Mouse (Mus musculus) limb, embryonic 11.5 days (tissue): ENCODE measurements at regions not wholly inside any gene's neighbourhood (a gene's known extent, or its start where the extent isn't known, plus 50 kb on each side); places are given as distances from the start of the nearest gene placed in this dataset.
A peak's percentile ranks its signal among the peaks of the same experiment; 100 is the strongest.

Experiments used
- ATAC-seq: fragments of 200-750 bp; cut with Nextera tagmentation; 2 replicates; pipeline ENCODE4 v1.8.0; 2017; ENCODE audit warnings: low read depth; ENCODE audit not compliant: insufficient number of reproducible peaks, low FRiP score, low TSS enrichment
- DNase-seq: peaks from one replicate; pipeline ENCODE4 v3.0.0-alpha.2; 2015; ENCODE audit warnings: low spot score
- H3K27ac ChIP-seq: fragments of 300-500 bp; sonication (generic); replicated peaks from 2 replicates; pipeline ENCODE4 v1.5.1; 2014; ENCODE audit warnings: low read depth, mild to moderate bottlenecking, low read length
- H3K27me3 ChIP-seq: fragments of 300-500 bp; sonication (generic); 2 replicates; pipeline ENCODE4 v1.6.1; 2014; ENCODE audit warnings: mild to moderate bottlenecking, low read length, mixed read lengths; ENCODE audit not compliant: control insufficient read depth, insufficient read depth
- H3K36me3 ChIP-seq: fragments of 300-500 bp; sonication (generic); 2 replicates; pipeline ENCODE4 v1.6.1; 2014; ENCODE audit warnings: mild to moderate bottlenecking, low read length, moderate library complexity, mixed read lengths; ENCODE audit not compliant: control insufficient read depth, insufficient read depth
- H3K4me1 ChIP-seq: fragments of 300-500 bp; sonication (generic); 2 replicates; pipeline ENCODE4 v1.6.1; 2014; ENCODE audit warnings: low read length, mixed read lengths; ENCODE audit not compliant: control insufficient read depth, insufficient read depth
- H3K4me2 ChIP-seq: fragments of 300-500 bp; sonication (generic); 2 replicates; pipeline ENCODE4 v1.6.1; 2014; ENCODE audit warnings: low read depth, mild to moderate bottlenecking, moderate library complexity; ENCODE audit not compliant: severe bottlenecking
- H3K4me3 ChIP-seq: fragments of 300-500 bp; sonication (generic); 2 replicates; pipeline ENCODE4 v1.5.1; 2014; ENCODE audit warnings: low read depth, low read length
- H3K9ac ChIP-seq: fragments of 300-500 bp; sonication (generic); 2 replicates; pipeline ENCODE4 v1.6.1; 2014; ENCODE audit warnings: mild to moderate bottlenecking, low read length
- H3K9me3 ChIP-seq: fragments of 300-500 bp; sonication (generic); 2 replicates; pipeline ENCODE4 v1.6.1; 2016; ENCODE audit warnings: low read length; ENCODE audit not compliant: control insufficient read depth
- WGBS: fragments of 180-500 bp; shearing (Covaris S2); extraction: QIAGEN DNeasy Blood & Tissue Kit; methylation state at CpG from one replicate; pipeline ENCODE4 v1.1.7; 2014; 5-methylcytosine and 5-hydroxymethylcytosine counted together

DNA sequence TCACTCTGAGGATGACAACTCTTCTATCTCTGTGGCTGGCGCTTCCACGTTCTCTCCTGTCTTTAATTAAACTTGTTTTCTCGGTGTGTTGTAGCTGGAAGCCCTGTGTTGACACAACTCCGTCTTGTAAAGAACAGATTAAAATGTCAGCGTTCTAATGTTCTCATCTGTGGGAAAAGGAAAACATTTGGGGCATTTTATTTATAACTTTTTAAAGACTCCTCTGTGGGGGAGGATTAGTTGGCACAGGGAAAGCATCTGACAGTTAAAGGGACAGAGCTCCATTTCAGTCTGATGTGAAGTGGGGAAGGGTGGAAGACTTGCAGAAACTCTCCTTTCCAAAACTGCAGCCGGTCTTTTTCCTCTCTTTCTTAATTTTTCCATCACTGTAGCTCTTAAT, 388.1 kb upstream of the Pmfbp1 start:
- Histone ChIP-seq H3K4me3 (no peak overlapping the region), H3K36me3 (no peaks in the 10 kb centered on the region), H3K27ac (no peak overlapping the region), H3K9ac (no peak overlapping the region), H3K27me3 (no peaks in the 10 kb centered on the region), H3K9me3 (no peaks in the 10 kb centered on the region), H3K4me2 (no peak overlapping the region), H3K4me1 (peaks cover 13% of the 10 kb centered on the region)
- ATAC-seq (no peak), DNase-seq (no peak)
- WGBS, result 34% methylated on average over 6 of the region's 6 CpGs

DNA sequence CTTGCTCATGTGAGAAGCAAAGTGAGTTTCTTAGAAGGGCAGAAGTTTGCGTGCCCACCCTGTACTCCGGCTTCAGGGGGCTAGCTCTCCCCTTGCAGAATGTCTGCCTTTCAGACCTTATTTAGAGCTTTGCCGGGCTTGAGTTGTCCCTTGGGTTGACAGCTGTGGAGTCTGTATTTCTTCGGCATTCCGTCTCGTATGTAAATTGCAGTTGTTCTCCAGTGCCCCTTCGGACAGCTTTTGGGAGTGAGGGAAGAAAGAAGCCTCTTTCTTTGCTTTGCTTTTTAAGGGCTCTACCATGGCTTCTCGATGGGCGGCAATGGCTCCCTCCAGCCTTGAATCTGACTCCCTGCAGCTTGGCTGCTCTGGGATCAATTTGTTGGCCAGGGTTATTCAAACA, 386.9 kb upstream of the Pmfbp1 start:
- no peak overlapping the region for H3K4me3 ChIP-seq
- no peaks in the 10 kb centered on the region for H3K9me3 ChIP-seq
- no peak overlapping the region for H3K4me2 ChIP-seq
- ATAC-seq (no peak), DNase-seq (no peak)
- no peaks in the 10 kb centered on the region for H3K36me3 ChIP-seq
- peaks cover 13% of the 10 kb centered on the region for H3K4me1 ChIP-seq
- H3K27ac ChIP-seq, result no peak overlapping the region
- no peak overlapping the region for H3K9ac ChIP-seq
- WGBS, result 73% methylated on average over 9 of the region's 9 CpGs
- no peaks in the 10 kb centered on the region for H3K27me3 ChIP-seq

DNA sequence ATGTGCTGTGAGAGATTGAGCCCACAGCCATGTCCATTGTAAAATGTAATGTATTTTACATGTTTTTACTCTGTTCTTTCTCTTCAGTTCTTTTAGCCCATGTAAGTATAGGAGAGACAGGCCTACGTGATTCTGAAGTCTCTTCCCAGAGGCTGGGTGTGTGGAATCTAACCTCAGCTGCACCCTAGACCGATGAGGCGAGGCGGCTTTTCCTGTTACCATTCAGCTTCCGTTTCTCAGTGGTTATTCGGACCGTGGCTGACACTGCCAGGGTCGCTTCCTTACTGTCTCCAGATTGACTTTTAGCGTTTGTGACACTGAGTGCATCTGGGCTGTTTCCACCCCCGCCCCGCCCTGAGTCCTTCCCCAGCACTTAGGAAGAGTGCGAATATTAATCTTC, 386.1 kb upstream of the Pmfbp1 start:
- H3K36me3 ChIP-seq, result no peaks in the 10 kb centered on the region
- H3K4me1 ChIP-seq, result peaks cover 13% of the 10 kb centered on the region
- DNase-seq, result no peak
- no peak overlapping the region for H3K4me3 ChIP-seq
- H3K9ac ChIP-seq, result no peak overlapping the region
- no peaks in the 10 kb centered on the region for H3K27me3 ChIP-seq
- 73% methylated on average over 12 of the region's 12 CpGs for WGBS
- no peak overlapping the region for H3K4me2 ChIP-seq
- no peak for ATAC-seq
- H3K27ac ChIP-seq, result no peak overlapping the region
- no peaks in the 10 kb centered on the region for H3K9me3 ChIP-seq

DNA sequence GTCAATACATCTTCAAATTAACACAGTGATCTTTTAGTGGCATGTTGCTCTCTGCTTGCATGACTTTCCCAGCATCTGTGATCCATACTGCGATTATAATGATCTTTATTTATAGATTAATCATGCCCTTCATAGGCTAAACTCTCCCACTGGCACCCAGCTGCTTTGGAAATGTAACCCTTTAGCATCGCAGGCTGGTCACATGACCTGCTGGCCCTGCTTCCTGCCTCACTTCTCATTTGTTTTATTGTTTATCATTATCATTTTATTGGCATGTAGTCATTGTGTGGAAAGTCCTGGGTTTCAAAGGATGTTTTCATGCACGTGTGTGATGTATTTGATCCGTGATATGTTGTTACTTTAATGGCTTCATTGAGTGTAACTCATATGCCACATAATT, 384.4 kb upstream of the Pmfbp1 start:
- no peaks in the 10 kb centered on the region for H3K27me3 ChIP-seq
- WGBS, result 77% methylated on average over 4 of the region's 4 CpGs
- DNase-seq, result no peak
- no peak overlapping the region for H3K9ac ChIP-seq
- H3K9me3 ChIP-seq, result no peaks in the 10 kb centered on the region
- no peaks in the 10 kb centered on the region for H3K36me3 ChIP-seq
- H3K4me2 ChIP-seq, result no peak overlapping the region
- no peak overlapping the region for H3K27ac ChIP-seq
- no peak for ATAC-seq
- H3K4me1 ChIP-seq, result peaks cover 13% of the 10 kb centered on the region
- H3K4me3 ChIP-seq, result no peak overlapping the region

DNA sequence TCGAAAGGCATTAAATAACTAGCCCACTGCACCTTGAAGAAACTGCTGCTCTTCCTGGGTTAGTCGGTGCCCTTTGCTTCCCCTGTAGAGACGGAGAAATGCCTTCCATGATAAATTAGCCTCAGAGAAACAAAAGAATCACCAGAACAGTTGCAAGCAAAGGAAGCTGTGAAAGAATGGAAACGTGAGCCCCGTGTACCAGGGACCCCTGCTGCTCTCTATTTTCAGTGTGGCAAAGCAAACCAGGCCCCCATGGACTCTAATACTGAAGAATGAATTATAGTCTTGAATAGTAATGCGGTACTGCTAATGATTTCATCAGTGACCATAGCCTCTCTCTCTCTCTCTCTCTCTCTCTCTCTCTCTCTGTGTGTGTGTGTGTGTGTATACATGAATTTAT, 372.1 kb upstream of the Pmfbp1 start:
- ATAC-seq (no peak), DNase-seq (no peak)
- Histone ChIP-seq H3K4me2 (no peak overlapping the region), H3K9me3 (no peaks in the 10 kb centered on the region), H3K36me3 (no peaks in the 10 kb centered on the region), H3K27me3 (no peaks in the 10 kb centered on the region), H3K4me3 (no peak overlapping the region), H3K27ac (no peak overlapping the region), H3K9ac (no peak overlapping the region), H3K4me1 (no peaks in the 10 kb centered on the region)
- WGBS, result 49% methylated on average over 6 of the region's 6 CpGs

DNA sequence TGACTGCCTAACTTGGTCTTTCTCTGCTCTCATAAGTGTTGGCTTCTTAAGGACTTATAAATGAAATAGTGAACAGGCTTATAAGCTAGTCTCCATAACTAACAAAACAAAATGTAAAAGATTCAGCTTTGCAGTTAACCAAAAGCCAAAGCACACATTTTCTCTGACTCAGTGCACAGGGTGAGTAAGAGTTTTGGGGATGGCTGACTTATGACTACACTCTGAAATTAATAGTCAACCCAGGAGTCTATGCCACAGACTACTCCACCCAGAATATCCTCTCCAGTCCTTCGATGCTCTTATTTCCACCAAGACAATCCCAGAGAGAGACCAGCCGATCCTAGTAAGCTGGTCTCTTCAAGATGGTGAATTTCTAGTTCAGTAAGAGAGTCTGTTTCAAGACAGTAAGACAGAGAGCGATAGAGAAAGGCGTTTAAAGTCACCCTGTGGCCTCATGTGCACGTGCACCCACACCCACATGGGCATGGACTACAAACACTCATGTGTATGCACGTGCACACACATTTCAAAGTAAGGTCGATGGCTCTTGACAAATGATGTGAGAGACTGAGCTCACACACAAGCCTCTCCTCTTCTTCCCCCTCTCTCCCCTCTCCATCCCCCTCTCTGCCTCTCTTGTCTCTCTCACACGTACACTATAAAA, 351.2 kb upstream of the Pmfbp1 start:
- no peaks in the 10 kb centered on the region for H3K9me3 ChIP-seq
- H3K4me1 ChIP-seq, result no peaks in the 10 kb centered on the region
- H3K4me3 ChIP-seq, result no peak overlapping the region
- no peak overlapping the region for H3K9ac ChIP-seq
- no peak for ATAC-seq
- DNase-seq, result no peak
- WGBS, result 84% methylated on average over 8 of the region's 8 CpGs
- H3K27me3 ChIP-seq, result no peaks in the 10 kb centered on the region
- no peak overlapping the region for H3K27ac ChIP-seq
- H3K4me2 ChIP-seq, result no peak overlapping the region
- no peaks in the 10 kb centered on the region for H3K36me3 ChIP-seq

DNA sequence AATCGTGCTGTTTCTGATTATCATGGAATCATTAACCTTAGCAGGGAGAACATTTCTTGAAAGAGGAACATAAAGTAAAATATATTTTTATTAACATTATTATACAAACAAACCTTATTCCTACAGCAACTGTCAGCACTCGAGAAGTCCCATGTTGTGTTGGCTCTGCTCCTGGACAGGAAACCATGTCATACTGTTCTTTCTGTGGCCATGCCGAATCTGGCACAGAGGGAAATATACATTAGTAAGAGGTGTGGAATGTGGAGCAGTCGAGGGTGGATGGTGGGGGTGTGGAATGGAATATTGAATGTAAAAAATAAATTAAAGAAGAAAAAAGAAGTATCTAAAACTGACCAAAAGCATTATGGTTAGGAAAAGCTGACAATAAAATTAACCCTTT, 342.1 kb upstream of the Pmfbp1 start:
- Histone ChIP-seq H3K4me2 (no peak overlapping the region), H3K27me3 (no peaks in the 10 kb centered on the region), H3K9me3 (no peaks in the 10 kb centered on the region), H3K27ac (no peak overlapping the region), H3K36me3 (no peaks in the 10 kb centered on the region), H3K9ac (no peak overlapping the region), H3K4me1 (no peaks in the 10 kb centered on the region), H3K4me3 (no peak overlapping the region)
- DNase-seq (no peak), ATAC-seq (no peak)
- 87% methylated on average over 4 of the region's 4 CpGs for WGBS

DNA sequence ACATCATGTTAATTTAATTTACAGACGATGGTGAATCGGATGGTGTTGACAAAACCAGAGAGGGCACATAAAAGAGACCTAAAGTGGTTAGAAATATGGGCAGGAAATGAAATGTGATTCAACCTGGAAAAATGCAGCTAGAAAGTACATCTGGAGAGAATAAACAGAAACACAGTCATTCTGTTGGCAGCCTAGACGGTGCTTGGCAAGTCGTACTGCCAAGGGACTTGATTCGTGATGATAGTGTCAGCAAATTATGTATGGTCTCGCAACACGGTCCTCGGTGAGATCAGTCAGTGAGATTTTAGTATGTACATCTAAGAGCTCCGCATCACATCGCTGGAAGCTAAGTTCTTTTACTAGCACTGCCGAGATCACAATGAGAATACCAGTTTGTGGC, 338.3 kb upstream of the Pmfbp1 start:
- H3K4me2 ChIP-seq, result no peak overlapping the region
- 21% methylated on average over 11 of the region's 11 CpGs for WGBS

DNA sequence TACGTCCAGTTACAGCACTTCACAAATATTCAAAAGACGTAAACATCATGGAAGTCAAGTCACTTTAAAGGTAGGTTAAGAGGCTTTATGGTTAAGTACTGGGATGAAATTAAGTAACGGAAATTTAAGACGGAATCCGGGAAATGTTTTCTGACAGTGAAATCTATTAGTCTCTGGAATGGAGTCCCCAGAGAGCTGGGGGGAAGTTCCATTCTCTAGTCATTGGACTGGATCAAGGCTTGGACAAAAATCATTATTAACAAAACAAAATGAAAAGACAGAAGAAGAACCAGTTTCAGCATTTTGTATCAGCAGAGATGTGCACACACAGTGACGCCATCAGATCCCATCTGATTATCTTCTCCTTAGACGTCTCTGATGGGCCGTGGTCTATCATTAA, 337.8 kb upstream of the Pmfbp1 start:
- Histone ChIP-seq H3K4me2 (no peak overlapping the region), H3K9me3 (no peaks in the 10 kb centered on the region), H3K4me3 (no peak overlapping the region), H3K27ac (no peak overlapping the region), H3K27me3 (no peaks in the 10 kb centered on the region), H3K4me1 (no peaks in the 10 kb centered on the region), H3K36me3 (no peaks in the 10 kb centered on the region), H3K9ac (no peak overlapping the region)
- 72% methylated on average over 8 of the region's 8 CpGs for WGBS
- no peak for DNase-seq
- ATAC-seq, result no peak

More for the DNA sequence above, 338.3 kb upstream of the Pmfbp1 start:
- Histone ChIP-seq H3K4me1 (no peaks in the 10 kb centered on the region), H3K36me3 (no peaks in the 10 kb centered on the region), H3K27ac (no peak overlapping the region), H3K9me3 (no peaks in the 10 kb centered on the region), H3K9ac (no peak overlapping the region), H3K27me3 (no peaks in the 10 kb centered on the region), H3K4me3 (no peak overlapping the region)
- no peak for ATAC-seq
- peak; percentile 32 for DNase-seq
